Mouse (Mus musculus): ENCODE measurements around the gene Npc2. TPM values are rescaled to one million over a fixed set of nuclear protein-coding genes. Genes with fewer than 3 reads are reported as not detected.

Npc2 gene
- polyA plus RNA-seq, 1 experiment from 2014 or later, result 523 TPM

DNA sequence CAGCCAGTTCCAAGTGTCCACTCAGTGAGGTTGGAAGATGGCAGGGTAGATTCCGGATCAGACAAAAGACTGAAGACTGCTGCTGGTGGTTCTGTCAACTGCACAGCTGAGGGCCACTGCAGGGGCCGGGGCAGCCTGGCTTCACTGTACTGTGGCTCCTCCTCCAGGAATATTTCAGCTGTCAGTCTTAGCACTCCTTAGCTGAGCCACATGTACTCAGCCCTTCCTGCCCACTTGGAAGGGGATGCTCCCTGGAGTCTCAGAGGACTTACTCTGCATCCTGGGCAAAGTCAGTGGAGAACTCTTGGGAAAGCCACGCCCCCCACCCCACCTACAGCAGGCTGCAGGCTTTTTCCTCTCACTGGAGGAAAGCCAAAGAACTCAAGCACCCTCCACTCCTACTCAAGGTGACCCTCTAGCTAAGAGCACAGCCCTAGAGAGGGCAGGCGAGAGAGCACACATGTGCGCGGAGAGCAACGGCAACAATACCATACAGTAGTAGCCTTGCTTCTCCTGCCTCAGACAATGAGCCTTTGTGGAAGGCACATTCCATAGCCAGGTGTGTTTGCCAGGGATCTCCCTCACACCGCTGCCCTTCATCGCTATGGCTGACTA is 32.4 kb upstream of the Npc2 start:
- Histone ChIP-seq H3K4me1 (ENCODE audit: insufficient read depth, low read depth, low read length) (peaks cover 7% of the 10 kb centered on the region; the same call in 1 of the 2 replicates), H3K4me2 (replicated peaks; ENCODE audit: low read depth, low read length) (no peak overlapping the region), H3K4me3 (ENCODE audit: low read depth, low read length) (no peak overlapping the region), H3K9ac (replicated peaks; ENCODE audit: low read depth) (no peak overlapping the region), H3K36me3 (ENCODE audit: insufficient read depth, low read length) (no peaks in the 10 kb centered on the region), H3K27me3 (replicated peaks; ENCODE audit: insufficient read depth, low read length) (no peaks in the 10 kb centered on the region), H3K27ac (ENCODE audit: low read length) (0 out of 2 replicates have a peak overlapping the region, but pooled peaks have one; percentile 26), H3K9me3 (ENCODE audit: low read length) (no peaks in the 10 kb centered on the region)
- 40% methylated on average over 9 of the region's 9 CpGs for WGBS
- TF ChIP-seq CTCF (IDR thresholded peaks at IDR 0.05) (peak; percentile 46), EP300 (IDR thresholded peaks at IDR 0.05) (peak; percentile 89)
- ATAC-seq (peak; percentile 96), DNase-seq (ENCODE audit: low spot score) (peak; percentile 89)

DNA sequence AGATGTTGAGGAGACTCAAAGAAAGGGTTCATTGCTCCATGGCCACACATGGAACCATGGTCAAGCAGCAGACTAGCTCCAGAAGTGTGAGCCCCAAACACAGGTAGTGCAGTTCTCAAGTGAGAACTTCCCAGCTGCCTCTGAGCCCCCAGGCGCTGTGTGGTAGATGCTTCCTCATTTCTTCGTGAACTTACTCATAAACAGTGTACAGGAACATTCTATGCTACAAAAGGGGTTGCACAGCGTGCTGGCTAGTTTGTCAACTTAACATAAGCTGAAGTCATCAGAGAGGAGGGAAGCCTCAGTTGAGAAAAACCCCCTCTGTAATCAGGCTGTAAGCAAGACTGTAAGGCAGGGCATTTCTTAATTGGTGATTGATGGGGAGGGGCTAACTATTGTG is 29.7 kb upstream of the Npc2 start:
- Histone ChIP-seq H3K27ac (ENCODE audit: low read length) (no peak overlapping the region), H3K27me3 (replicated peaks; ENCODE audit: insufficient read depth, low read length) (no peaks in the 10 kb centered on the region), H3K4me3 (ENCODE audit: low read depth, low read length) (no peak overlapping the region), H3K9me3 (ENCODE audit: low read length) (no peaks in the 10 kb centered on the region), H3K9ac (replicated peaks; ENCODE audit: low read depth) (no peak overlapping the region), H3K4me2 (replicated peaks; ENCODE audit: low read depth, low read length) (no peak overlapping the region), H3K36me3 (ENCODE audit: insufficient read depth, low read length) (no peaks in the 10 kb centered on the region), H3K4me1 (ENCODE audit: insufficient read depth, low read depth, low read length) (peaks cover 7% of the 10 kb centered on the region; the same call in 1 of the 2 replicates)
- ATAC-seq (no peak), DNase-seq (ENCODE audit: low spot score) (no peak)
- TF ChIP-seq EP300 (IDR thresholded peaks at IDR 0.05) (no peak), CTCF (IDR thresholded peaks at IDR 0.05) (no peak)
- 87% methylated on average over 3 of the region's 3 CpGs for WGBS

DNA sequence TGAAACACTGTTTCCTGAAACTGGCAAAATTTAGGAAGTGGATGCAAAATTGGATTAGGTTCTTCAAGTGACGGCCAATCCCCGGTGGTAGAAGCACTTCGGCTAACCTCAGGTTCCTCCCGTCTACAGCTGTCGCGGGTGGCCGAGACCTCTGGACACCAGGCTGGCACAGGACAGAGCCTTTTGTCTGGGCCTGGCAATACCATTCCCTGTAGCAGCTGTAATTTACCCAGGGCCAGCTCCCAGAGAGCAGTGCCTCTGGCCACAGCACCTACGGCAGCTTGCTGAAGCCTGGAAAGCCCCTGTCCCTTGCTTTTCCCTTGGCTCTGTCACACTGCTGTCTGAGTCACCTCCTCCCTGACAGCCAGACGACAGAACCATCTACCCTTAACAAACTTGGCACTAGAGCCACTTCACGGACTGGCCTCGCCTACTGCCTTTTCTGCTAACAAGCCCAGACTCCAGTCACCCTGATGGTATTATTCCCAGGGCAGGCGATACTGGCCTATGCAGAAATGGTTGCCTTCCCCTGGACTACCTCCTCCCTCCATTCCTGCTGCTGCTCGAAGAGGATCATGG is 28.7 kb upstream of the Npc2 start:
- H3K4me1 ChIP-seq (ENCODE audit: insufficient read depth, low read depth, low read length), result peaks cover 7% of the 10 kb centered on the region; the same call in 1 of the 2 replicates
- H3K9ac ChIP-seq (replicated peaks; ENCODE audit: low read depth), result no peak overlapping the region
- no peak overlapping the region for H3K4me3 ChIP-seq (ENCODE audit: low read depth, low read length)
- TF ChIP-seq EP300 (IDR thresholded peaks at IDR 0.05), result no peak
- no peak for TF ChIP-seq CTCF (IDR thresholded peaks at IDR 0.05)
- no peaks in the 10 kb centered on the region for H3K9me3 ChIP-seq (ENCODE audit: low read length)
- no peaks in the 10 kb centered on the region for H3K36me3 ChIP-seq (ENCODE audit: insufficient read depth, low read length)
- DNase-seq (ENCODE audit: low spot score) (no peak), ATAC-seq (no peak)
- H3K27ac ChIP-seq (ENCODE audit: low read length), result no peak overlapping the region
- 68% methylated on average over 13 of the region's 13 CpGs for WGBS
- H3K4me2 ChIP-seq (replicated peaks; ENCODE audit: low read depth, low read length), result no peak overlapping the region
- H3K27me3 ChIP-seq (replicated peaks; ENCODE audit: insufficient read depth, low read length), result no peaks in the 10 kb centered on the region

DNA sequence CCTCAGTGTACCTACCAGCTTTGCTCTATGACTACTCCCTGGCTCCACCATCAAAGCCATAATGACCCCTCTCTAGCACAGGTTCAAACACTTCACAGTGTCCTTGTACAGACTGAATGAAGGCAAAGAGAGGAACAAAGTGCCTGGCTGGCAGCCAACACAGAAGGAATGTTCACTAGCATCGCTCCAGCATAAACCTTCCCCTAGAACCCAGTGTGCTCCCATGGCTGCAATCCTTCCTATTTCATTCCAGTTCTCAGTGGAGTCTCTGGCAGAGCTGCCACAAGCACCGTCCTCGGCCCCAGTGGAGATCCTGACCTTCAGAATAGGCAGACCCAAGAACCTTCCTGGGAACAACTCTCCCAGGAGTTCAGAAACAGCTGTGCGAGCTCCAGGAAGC is 27.5 kb upstream of the Npc2 start:
- Histone ChIP-seq H3K4me2 (replicated peaks; ENCODE audit: low read depth, low read length) (no peak overlapping the region), H3K4me1 (ENCODE audit: insufficient read depth, low read depth, low read length) (peaks cover 7% of the 10 kb centered on the region; the same call in 1 of the 2 replicates), H3K9me3 (ENCODE audit: low read length) (no peaks in the 10 kb centered on the region), H3K27me3 (replicated peaks; ENCODE audit: insufficient read depth, low read length) (no peaks in the 10 kb centered on the region), H3K9ac (replicated peaks; ENCODE audit: low read depth) (no peak overlapping the region), H3K4me3 (ENCODE audit: low read depth, low read length) (no peak overlapping the region), H3K27ac (ENCODE audit: low read length) (no peak overlapping the region), H3K36me3 (ENCODE audit: insufficient read depth, low read length) (no peaks in the 10 kb centered on the region)
- no peak; the same call in 1 of the 2 replicates for TF ChIP-seq EP300 (IDR thresholded peaks at IDR 0.05)
- no peak for TF ChIP-seq CTCF (IDR thresholded peaks at IDR 0.05)
- ATAC-seq (peak; percentile 70), DNase-seq (ENCODE audit: low spot score) (peak; percentile 81)
- 34% methylated on average over 4 of the region's 4 CpGs for WGBS

DNA sequence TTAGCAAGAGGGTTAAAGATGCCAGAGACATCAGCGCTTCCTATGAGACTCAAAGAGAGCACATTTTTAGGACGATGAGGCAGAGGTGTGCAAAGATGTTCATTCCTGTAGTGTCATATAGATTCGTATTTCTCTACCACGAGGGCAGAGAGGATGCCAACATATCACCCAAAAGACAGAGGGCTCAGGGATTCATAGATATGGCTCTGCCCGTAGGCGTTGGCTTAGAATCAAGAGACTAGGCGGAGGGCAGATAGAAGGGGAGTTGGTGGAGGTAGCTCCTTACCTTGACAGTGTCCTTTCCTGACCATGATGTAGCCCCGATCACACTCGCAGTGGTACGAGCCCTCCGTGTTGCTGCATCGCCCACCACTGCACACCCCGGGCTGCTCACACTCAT is 26.1 kb upstream of the Npc2 start:
- ATAC-seq, result no peak

DNA sequence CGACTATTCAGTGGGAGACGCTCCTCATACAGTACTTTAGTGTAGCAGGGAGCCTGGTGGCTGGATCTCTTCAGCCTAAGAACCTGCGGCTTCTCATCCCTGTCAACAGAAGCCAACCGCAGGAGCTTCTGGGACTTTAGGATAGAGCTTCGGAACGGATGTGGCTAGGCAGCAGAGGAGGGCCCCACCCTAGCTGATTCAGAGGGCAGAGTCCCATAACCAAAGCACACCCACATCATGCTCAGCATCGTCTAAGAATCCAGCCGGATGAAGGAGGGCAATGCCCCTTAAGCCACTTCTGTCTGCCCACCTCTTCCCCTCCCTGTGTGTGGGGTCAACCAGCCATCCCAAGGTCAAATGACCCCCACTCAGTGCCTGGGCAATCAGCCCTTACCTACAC is 21.7 kb upstream of the Npc2 start:
- DNase-seq (ENCODE audit: low spot score), result no peak

More for the DNA sequence above, 26.1 kb upstream of the Npc2 start:
- H3K9me3 ChIP-seq (ENCODE audit: low read length), result no peaks in the 10 kb centered on the region
- peaks cover 7% of the 10 kb centered on the region; the same call in 1 of the 2 replicates for H3K4me1 ChIP-seq (ENCODE audit: insufficient read depth, low read depth, low read length)
- WGBS, result 91% methylated on average over 13 of the region's 13 CpGs
- H3K36me3 ChIP-seq (ENCODE audit: insufficient read depth, low read length), result no peaks in the 10 kb centered on the region
- no peak for DNase-seq (ENCODE audit: low spot score)
- H3K4me2 ChIP-seq (replicated peaks; ENCODE audit: low read depth, low read length), result no peak overlapping the region
- H3K9ac ChIP-seq (replicated peaks; ENCODE audit: low read depth), result no peak overlapping the region
- H3K4me3 ChIP-seq (ENCODE audit: low read depth, low read length), result no peak overlapping the region
- no peak overlapping the region for H3K27ac ChIP-seq (ENCODE audit: low read length)
- TF ChIP-seq CTCF (IDR thresholded peaks at IDR 0.05) (no peak), EP300 (IDR thresholded peaks at IDR 0.05) (no peak)
- no peaks in the 10 kb centered on the region for H3K27me3 ChIP-seq (replicated peaks; ENCODE audit: insufficient read depth, low read length)

More for the DNA sequence above, 21.7 kb upstream of the Npc2 start:
- no peaks in the 10 kb centered on the region for H3K9me3 ChIP-seq (ENCODE audit: low read length)
- no peak overlapping the region for H3K4me2 ChIP-seq (replicated peaks; ENCODE audit: low read depth, low read length)
- ATAC-seq, result no peak
- no peak overlapping the region for H3K27ac ChIP-seq (ENCODE audit: low read length)
- no peak overlapping the region for H3K4me3 ChIP-seq (ENCODE audit: low read depth, low read length)
- WGBS, result 88% methylated on average over 8 of the region's 8 CpGs
- no peaks in the 10 kb centered on the region for H3K36me3 ChIP-seq (ENCODE audit: insufficient read depth, low read length)
- no peaks in the 10 kb centered on the region for H3K4me1 ChIP-seq (ENCODE audit: insufficient read depth, low read depth, low read length)
- TF ChIP-seq EP300 (IDR thresholded peaks at IDR 0.05), result no peak
- no peak for TF ChIP-seq CTCF (IDR thresholded peaks at IDR 0.05)
- no peak overlapping the region for H3K9ac ChIP-seq (replicated peaks; ENCODE audit: low read depth)
- H3K27me3 ChIP-seq (replicated peaks; ENCODE audit: insufficient read depth, low read length), result no peaks in the 10 kb centered on the region

Data from lung, postnatal 0 days (tissue).